Mouse (Mus musculus) layer of hippocampus, postnatal 14 days (tissue): ENCODE measurements around the gene Dnajb11. TPM values are rescaled to one million over a fixed set of nuclear protein-coding genes. Genes with fewer than 3 reads are reported as not detected.

Source experiments
- DNase-seq, 2 experiments: peaks; one replicate each; pipeline ENCODE4 v3.0.0; 2021 to 2022; ENCODE audit warnings: low spot score in 2 of 2, mixed read lengths in 1 of 2
- long read RNA-seq, 2 experiments: library from polyadenylated mRNA; stranded (forward); transcript quantifications; one replicate each; pipeline ENCODE4 v2.0.0; 2021
- total RNA-seq, 2 experiments: library from RNA; stranded (reverse); gene quantifications; 2 replicates each; pipeline ENCODE4 v1.2.3; 2021

Gene Dnajb11
- total RNA-seq: 10 to 100 TPM; 69.5 to 76.3 TPM
- long read RNA-seq, experiment 1, transcript Dnajb11-201 (10 exons, 1,927 nt): major isoform, 117 of 126 reads
- long read RNA-seq, experiment 1, partial matches to known transcripts: 5 of 126 reads
- long read RNA-seq, experiment 1, other reads (novel, unspliced or antisense): 4 of 126 reads
- long read RNA-seq, experiment 2, transcript Dnajb11-201 (10 exons, 1,927 nt): major isoform, 159 of 172 reads
- long read RNA-seq, experiment 2, partial matches to known transcripts: 4 of 172 reads
- long read RNA-seq, experiment 2, other reads (novel, unspliced or antisense): 8 of 172 reads

- DNase-seq: peak; percentile 98 to 100
Observed at GRCm38 (mm10) chr16:22857431-22858113, at the start of gene Dnajb11, which contains the start of gene Tbccd1. Dnajb11 (plus strand) TSS chr16:22857845. Tbccd1 (minus strand) TSS chr16:22857669.

GRCm38 (mm10) chr16:22811477-22811876 lies 46.2 kb upstream of the Dnajb11 start, which contains the start of gene Crygs:
Crygs (minus strand) TSS chr16:22811577.
- no peak for DNase-seq

GRCm38 (mm10) chr16:22820731-22821130 lies 36.9 kb upstream of the Dnajb11 start:
- DNase-seq: no peak

DNA sequence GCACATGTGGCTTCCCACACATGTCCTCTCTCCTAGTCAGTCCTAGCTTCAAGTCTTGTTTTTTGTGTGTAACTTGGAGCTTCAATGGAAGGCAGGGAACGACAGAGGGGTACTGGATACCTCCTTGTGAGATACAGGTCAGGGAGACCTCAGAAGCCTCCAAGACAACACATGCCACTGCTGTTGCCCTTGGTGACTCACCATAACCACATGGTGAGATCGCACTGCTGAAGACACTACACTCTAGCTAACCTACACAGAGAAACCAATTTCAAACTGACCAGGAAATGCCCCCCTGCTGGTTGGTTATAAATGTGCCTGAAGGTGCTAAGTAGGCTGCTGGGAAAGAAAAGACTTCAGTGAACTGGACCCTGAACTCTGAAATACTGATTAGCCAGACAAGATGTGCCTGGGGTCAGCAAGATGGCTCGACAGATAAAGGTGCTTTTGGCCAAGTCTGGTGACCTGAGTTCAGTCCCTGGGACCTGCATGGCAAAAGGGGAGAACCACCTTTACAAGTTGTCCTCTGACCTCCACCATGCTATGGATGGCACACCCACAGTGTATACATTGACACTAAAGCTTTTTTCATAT lies 24.6 kb upstream of the Dnajb11 start:
- no peak for DNase-seq

- DNase-seq: no peak
Observed at GRCm38 (mm10) chr16:22839146-22839857, 18.3 kb upstream of the Dnajb11 start.

DNA sequence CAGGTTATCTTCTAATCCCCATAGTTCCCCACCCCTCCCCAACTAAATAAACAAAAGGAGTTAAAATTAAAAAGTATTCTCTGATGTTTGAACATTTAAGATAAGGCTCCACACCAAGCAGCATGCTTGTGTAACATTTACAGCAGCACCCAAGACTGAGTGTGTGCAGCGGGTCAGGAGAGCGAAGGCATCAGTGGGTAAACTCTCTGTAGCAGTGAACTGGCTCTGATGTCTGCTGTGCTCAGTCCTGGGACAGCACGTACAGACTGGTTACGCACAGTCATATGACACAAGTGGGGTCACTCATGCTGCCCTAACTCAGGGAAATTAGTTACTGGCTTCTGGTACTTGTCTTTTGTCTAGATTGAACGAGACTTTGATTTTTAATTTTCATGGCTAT lies 14.8 kb upstream of the Dnajb11 start:
- no peak for DNase-seq

- peak; percentile 71 to 78 for DNase-seq
Observed at GRCm38 (mm10) chr16:22844061-22844801, 13.4 kb upstream of the Dnajb11 start.

GRCm38 (mm10) chr16:22844834-22845233 lies 12.8 kb upstream of the Dnajb11 start:
- no peak for DNase-seq

DNA sequence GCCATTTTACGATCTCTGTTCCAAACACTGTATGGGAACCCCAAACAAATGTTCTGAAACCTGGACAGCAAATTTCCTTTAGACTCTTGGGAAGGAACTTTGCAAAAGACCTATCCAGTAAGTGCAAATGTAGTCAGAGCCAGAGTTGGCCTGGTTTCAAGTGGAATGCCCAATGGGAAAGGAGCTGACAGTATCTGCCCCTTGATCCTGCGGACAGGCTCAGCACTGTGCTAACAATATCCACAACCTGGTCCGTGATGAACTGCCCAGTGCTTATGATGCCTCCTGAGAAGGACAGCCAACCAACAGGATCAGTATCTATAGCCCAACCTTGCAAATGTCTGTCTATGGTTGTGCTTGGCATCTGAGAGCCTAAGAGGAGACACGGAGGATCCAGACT lies 12.2 kb upstream of the Dnajb11 start:
- no peak for DNase-seq

- no peak for DNase-seq
Observed at GRCm38 (mm10) chr16:22847686-22848085, 10.0 kb upstream of the Dnajb11 start.

- no peak for DNase-seq
Observed at GRCm38 (mm10) chr16:22848331-22848730, 9.3 kb upstream of the Dnajb11 start.

- DNase-seq: no peak
Observed at GRCm38 (mm10) chr16:22852709-22853108, 4.9 kb upstream of the Dnajb11 start.

- no peak for DNase-seq
Observed at GRCm38 (mm10) chr16:22856773-22857172, 872 bp upstream of the Dnajb11 start.

- no peak for DNase-seq
Observed at GRCm38 (mm10) chr16:22872397-22872796, 14.8 kb downstream of the Dnajb11 start.

DNA sequence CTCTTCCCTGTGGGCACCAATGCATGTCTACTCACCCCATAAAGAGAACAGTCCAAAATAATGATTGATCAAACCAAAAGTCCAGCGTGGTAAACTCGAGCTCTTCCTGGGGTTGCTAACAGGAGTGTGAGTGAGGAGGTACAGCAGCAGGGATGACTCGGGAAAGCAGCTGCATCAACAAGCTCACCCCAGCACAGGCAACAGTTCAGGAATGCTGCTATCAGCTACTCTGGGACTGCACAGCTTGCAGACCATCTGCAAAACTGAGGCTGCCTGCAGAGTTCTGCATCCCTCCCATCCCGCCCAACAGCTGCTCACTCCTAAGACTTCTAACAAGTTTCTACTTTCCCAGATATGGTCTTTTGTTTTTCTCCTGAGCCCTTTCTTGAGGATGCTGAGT lies 15.7 kb downstream of the Dnajb11 start:
- DNase-seq: peak; percentile 11 to 37

DNA sequence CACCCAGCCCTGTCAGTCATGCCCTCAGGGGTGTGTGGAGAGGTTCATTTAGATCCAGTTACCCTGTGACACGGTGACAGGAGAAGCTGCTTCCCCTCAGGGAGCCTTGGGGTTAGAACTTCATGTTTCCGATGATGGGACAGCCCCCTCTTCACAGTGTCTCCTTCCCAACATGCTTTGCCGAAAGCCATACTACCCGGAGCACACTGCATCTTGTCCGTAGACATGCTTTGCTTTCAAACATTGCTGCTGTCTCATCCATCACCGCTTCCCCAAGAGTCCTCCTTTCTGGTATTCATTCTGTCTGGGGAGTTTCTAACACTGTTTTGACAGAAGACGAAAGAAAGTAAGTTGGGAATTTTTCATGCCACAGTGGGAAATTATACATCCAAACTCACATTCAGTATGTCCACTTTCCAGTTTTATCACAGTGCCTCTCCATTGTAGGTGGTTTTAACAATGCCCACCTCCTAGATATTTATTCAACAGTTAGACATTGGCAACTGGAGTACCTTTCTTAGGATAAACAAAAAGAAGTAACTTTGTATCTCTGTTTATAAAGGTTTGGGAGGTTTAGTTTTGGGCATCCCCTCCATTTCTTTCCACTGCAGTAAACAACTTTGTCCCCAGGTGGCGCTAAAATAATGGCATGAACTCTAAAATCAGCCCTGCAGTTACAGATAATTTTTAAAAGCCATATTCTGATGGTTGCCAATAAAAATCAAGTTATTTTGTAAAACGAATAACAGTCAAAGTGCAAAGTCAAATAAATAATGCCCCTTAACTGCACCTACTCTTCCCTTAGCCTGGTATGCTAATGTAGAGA lies 18.8 kb downstream of the Dnajb11 start:
- DNase-seq: peak; percentile 22 to 51

DNA sequence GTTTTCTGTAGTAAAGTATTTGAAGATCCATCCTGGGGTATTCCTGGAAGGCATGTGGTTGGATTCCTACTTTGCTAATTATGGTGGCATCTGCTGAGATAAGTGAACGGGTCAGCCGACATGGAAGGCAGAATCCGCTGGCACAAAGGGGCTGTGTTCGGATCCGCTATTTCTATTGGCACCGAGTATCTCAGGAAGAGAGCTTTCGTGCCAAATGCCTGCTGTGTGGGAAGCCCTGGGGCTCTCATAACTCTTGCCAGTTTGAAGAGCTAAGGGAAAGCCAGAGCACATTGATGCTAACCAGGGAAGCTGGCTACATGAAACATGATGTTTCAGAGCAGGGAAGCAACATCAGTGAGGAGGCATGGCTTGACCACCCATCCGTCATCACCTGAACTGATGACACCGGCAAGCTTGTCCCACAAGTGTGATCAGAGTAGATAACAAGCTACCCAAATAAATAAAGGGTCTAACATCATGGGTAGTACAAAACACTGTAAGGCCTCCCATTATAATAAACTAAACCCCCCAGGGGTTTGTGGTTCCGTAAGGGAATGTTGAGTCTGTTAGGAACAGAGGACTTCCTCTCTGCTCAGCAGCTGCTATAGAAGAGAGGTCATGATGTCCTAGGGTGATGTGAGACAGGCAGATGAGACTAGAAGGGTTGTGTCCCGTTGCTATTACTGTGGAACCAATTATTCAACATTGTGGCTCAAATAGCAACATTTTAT lies 20.2 kb downstream of the Dnajb11 start:
- peak; percentile 22 to 36 for DNase-seq

DNA sequence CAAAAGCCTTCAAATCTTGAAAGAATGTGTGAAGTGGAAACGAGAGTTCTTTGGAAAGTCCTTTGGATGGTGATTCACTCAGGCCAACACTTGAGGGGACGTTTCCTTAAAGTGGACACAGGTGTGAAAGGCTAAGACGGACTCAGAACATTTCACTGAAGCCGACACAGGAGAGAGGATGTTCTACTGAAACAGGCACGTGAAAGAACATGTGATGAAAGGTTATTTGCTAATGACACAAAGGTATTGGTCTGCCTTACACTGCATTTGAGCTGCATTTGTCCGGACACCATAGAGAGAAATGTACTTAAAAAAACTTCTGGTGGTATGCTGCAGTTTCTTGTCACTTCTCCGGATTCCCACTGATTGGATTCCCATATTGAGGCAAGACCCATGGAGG lies 21.1 kb downstream of the Dnajb11 start:
- no peak for DNase-seq

DNA sequence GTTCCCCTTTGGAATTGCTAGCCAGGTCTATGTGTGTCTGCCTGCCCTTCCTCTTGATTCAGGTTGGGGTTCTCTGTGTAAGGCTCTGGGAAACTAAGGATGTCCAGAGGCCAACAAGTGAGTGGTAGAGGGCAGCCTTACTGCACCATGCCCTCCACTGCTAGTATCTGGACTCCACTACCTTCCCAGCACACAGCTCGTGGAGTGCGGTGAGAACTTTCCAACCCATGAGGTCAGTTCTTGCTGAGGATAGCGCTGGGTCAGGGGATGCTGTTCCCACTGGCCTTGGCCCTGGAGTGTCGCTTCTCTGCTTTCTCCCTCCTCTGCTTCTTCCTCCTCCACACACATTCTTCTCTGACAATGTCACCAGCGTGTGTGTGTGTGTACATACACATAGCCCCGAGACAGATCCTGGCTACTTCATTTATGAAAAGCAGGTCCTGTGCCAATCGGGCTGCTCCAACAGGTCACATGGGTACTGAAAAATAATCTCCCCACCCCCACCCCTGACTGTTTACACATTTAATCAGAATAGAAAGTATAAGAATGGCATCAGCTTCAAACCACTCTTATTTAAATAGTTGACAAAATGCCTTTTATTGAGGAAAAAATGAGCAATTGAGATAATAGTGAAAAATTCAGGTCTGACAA lies 22.4 kb downstream of the Dnajb11 start:
- DNase-seq: no peak
